Mouse (Mus musculus) cerebellum, adult 2 months (tissue): ENCODE data around the gene Chrm3.

ENCODE experiments used
- CTCF ChIP-seq: fragments of 200-500 bp; IDR thresholded peaks from 2 replicates; pipeline ENCODE4 v1.5.1; 2011; ENCODE audit warnings: low read depth, mild to moderate bottlenecking, control low read depth, low read length, moderate library complexity, borderline replicate concordance; ENCODE audit not compliant: insufficient read depth
- POLR2A ChIP-seq: fragments of 200-500 bp; IDR thresholded peaks from 2 replicates; pipeline ENCODE4 v1.6.1; 2011; ENCODE audit warnings: low read length, control low read depth, borderline replicate concordance; ENCODE audit not compliant: insufficient read depth

DNA sequence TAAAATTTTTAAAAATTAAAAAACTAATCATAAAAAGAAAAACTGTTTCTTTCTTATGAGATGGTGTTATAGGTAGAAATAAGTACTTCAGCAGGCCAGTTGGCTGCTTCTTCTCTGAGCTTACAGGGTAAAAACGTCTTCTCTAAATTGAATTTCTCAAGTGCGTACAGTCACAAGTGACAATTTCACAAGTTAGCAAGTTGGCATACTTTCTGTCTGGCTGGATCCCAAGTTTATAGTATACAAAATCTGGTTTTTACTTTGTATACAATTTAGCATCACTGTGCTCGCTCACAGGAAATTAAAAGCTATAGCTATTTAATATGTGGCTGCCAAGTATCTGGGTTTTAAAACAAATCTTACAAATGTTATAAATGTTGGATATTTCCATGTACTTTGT, 172.7 kb downstream of the Chrm3 start:
- TF ChIP-seq CTCF: no peak
- no peak for TF ChIP-seq POLR2A
